Mouse (Mus musculus): Measurements from ENCODE around the gene Cd47.

DNA sequence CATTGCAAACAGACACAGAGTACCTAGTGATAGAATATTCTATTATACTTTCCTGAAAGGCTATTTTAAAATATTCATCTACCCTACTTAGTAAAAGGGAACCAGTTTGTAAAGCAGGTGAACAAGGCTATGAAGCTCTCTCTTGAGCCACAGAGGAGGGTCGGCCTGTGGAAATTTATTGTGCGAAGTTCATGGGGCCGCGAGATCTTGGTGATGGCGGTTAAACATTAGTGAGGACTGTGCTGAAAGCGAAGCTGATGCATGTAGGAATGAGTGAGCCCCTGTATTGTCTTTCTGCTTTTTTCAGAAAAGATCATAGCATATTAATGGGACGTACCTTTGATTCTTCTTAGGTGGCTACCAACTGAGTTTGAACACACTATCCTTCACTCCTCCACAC lies 147.3 kb downstream of the Cd47 start:
- TF ChIP-seq CTCF (IDR thresholded peaks at IDR 0.05; ENCODE audit: low read depth) = no peak
- no peak for TF ChIP-seq EP300 (IDR thresholded peaks at IDR 0.05; ENCODE audit: low read depth)

All from liver, postnatal 0 days (tissue).